Mouse (Mus musculus): ENCODE measurements around the gene Lztfl1. TPM values are rescaled to one million over a fixed set of nuclear protein-coding genes. Genes with fewer than 3 reads are reported as not detected.
"Not testable (repeated sequence)": the region's sequence is repeated elsewhere in the genome, so short reads cannot be mapped to it uniquely, and the experiment has no call there.

The Lztfl1 gene
- polyA plus RNA-seq, 1 experiment from 2014 or later: 37.6 TPM

GRCm38 (mm10) chr9:123659986-123660676, 57.4 kb downstream of the Lztfl1 start:
- not testable (repeated sequence) for H3K9me3 ChIP-seq (replicated peaks; ENCODE audit: control insufficient read depth, low read length); H3K27ac ChIP-seq (ENCODE audit: low read depth, low read length); H3K4me3 ChIP-seq (ENCODE audit: low read depth, low read length); H3K36me3 ChIP-seq (ENCODE audit: control insufficient read depth, insufficient read depth, low read length); ATAC-seq (replicated peaks; ENCODE audit: insufficient number of reproducible peaks, low FRiP score, low TSS enrichment); H3K4me2 ChIP-seq; H3K9ac ChIP-seq (ENCODE audit: low read depth, low read length); H3K4me1 ChIP-seq (ENCODE audit: control insufficient read depth, insufficient read depth, low read length); H3K27me3 ChIP-seq (ENCODE audit: control insufficient read depth, insufficient read depth, low read length)
- 82% methylated on average over 16 of the region's 18 CpGs for WGBS (ENCODE audit: insufficient replicate concordance)

- Histone ChIP-seq H3K4me2 (no peak overlapping the region), H3K4me1 (ENCODE audit: control insufficient read depth, insufficient read depth, low read length) (no peaks in the 10 kb centered on the region), H3K27me3 (ENCODE audit: control insufficient read depth, insufficient read depth, low read length) (no peaks in the 10 kb centered on the region), H3K9ac (ENCODE audit: low read depth, low read length) (no peak overlapping the region), H3K4me3 (ENCODE audit: low read depth, low read length) (no peak overlapping the region), H3K27ac (ENCODE audit: low read depth, low read length) (no peak overlapping the region), H3K36me3 (ENCODE audit: control insufficient read depth, insufficient read depth, low read length) (no peaks in the 10 kb centered on the region), H3K9me3 (replicated peaks; ENCODE audit: control insufficient read depth, low read length) (no peaks in the 10 kb centered on the region)
- ATAC-seq (replicated peaks; ENCODE audit: insufficient number of reproducible peaks, low FRiP score, low TSS enrichment): no peak
Observed at GRCm38 (mm10) chr9:123658981-123659380, 58.5 kb downstream of the Lztfl1 start.

- Histone ChIP-seq H3K9ac (ENCODE audit: low read depth, low read length) (no peak overlapping the region), H3K9me3 (replicated peaks; ENCODE audit: control insufficient read depth, low read length) (no peaks in the 10 kb centered on the region), H3K4me2 (no peak overlapping the region), H3K4me1 (ENCODE audit: control insufficient read depth, insufficient read depth, low read length) (no peaks in the 10 kb centered on the region), H3K36me3 (ENCODE audit: control insufficient read depth, insufficient read depth, low read length) (no peaks in the 10 kb centered on the region), H3K27me3 (ENCODE audit: control insufficient read depth, insufficient read depth, low read length) (no peaks in the 10 kb centered on the region), H3K4me3 (ENCODE audit: low read depth, low read length) (no peak overlapping the region), H3K27ac (ENCODE audit: low read depth, low read length) (no peak overlapping the region)
- 77% methylated on average over 3 of the region's 3 CpGs for WGBS (ENCODE audit: insufficient replicate concordance)
- ATAC-seq (replicated peaks; ENCODE audit: insufficient number of reproducible peaks, low FRiP score, low TSS enrichment): no peak
Observed at GRCm38 (mm10) chr9:123657457-123657856, 60.0 kb downstream of the Lztfl1 start.

GRCm38 (mm10) chr9:123651369-123651768, 66.1 kb downstream of the Lztfl1 start:
- Histone ChIP-seq H3K4me2 (no peak overlapping the region), H3K27me3 (ENCODE audit: control insufficient read depth, insufficient read depth, low read length) (no peaks in the 10 kb centered on the region), H3K9me3 (replicated peaks; ENCODE audit: control insufficient read depth, low read length) (no peaks in the 10 kb centered on the region), H3K36me3 (ENCODE audit: control insufficient read depth, insufficient read depth, low read length) (no peaks in the 10 kb centered on the region), H3K4me1 (ENCODE audit: control insufficient read depth, insufficient read depth, low read length) (no peaks in the 10 kb centered on the region), H3K27ac (ENCODE audit: low read depth, low read length) (no peak overlapping the region), H3K9ac (ENCODE audit: low read depth, low read length) (no peak overlapping the region), H3K4me3 (ENCODE audit: low read depth, low read length) (no peak overlapping the region)
- ATAC-seq (replicated peaks; ENCODE audit: insufficient number of reproducible peaks, low FRiP score, low TSS enrichment): no peak
- 41% methylated on average over 4 of the region's 4 CpGs for WGBS (ENCODE audit: insufficient replicate concordance)

GRCm38 (mm10) chr9:123649785-123650511, 67.5 kb downstream of the Lztfl1 start:
- H3K9ac ChIP-seq (ENCODE audit: low read depth, low read length): no peak overlapping the region
- no peaks in the 10 kb centered on the region for H3K27me3 ChIP-seq (ENCODE audit: control insufficient read depth, insufficient read depth, low read length)
- no peaks in the 10 kb centered on the region for H3K9me3 ChIP-seq (replicated peaks; ENCODE audit: control insufficient read depth, low read length)
- H3K27ac ChIP-seq (ENCODE audit: low read depth, low read length): no peak overlapping the region
- H3K4me3 ChIP-seq (ENCODE audit: low read depth, low read length): no peak overlapping the region
- 54% methylated on average over 2 of the region's 2 CpGs for WGBS (ENCODE audit: insufficient replicate concordance)
- ATAC-seq (replicated peaks; ENCODE audit: insufficient number of reproducible peaks, low FRiP score, low TSS enrichment): no peak
- H3K36me3 ChIP-seq (ENCODE audit: control insufficient read depth, insufficient read depth, low read length): no peaks in the 10 kb centered on the region
- no peak overlapping the region for H3K4me2 ChIP-seq
- H3K4me1 ChIP-seq (ENCODE audit: control insufficient read depth, insufficient read depth, low read length): no peaks in the 10 kb centered on the region

Other genes starting within 250 kb of the Lztfl1 start
- gene Limd1, start 239.0 kb downstream of the Lztfl1 start, polyA plus RNA-seq (2014; fragmentation: Nextera tagmentation; extraction: Ambion mirVana): 30.9 and 32.4 TPM in 2 replicates
- gene Sacm1l, start 187.9 kb downstream of the Lztfl1 start, polyA plus RNA-seq (2014; fragmentation: Nextera tagmentation; extraction: Ambion mirVana): 38.1 and 50.2 TPM in 2 replicates
- 0.13 and 0.20 TPM in 2 replicates for gene Slc6a20b, start 85.1 kb downstream of the Lztfl1 start, polyA plus RNA-seq (2014; fragmentation: Nextera tagmentation; extraction: Ambion mirVana)
- 0.17 and 0.21 TPM in 2 replicates for gene Ccr9, start 39.3 kb downstream of the Lztfl1 start, polyA plus RNA-seq (2014; fragmentation: Nextera tagmentation; extraction: Ambion mirVana)
- gene Slc6a20a, start 38.8 kb downstream of the Lztfl1 start, polyA plus RNA-seq (2014; fragmentation: Nextera tagmentation; extraction: Ambion mirVana): not detected in 2 replicates
- gene Cxcr6, start 88.8 kb upstream of the Lztfl1 start, polyA plus RNA-seq (2014; fragmentation: Nextera tagmentation; extraction: Ambion mirVana): 0.82 TPM in 1 of 2 replicates, not detected in the other
- 27.4 and 29.1 TPM in 2 replicates for gene Fyco1, start 134.2 kb upstream of the Lztfl1 start, polyA plus RNA-seq (2014; fragmentation: Nextera tagmentation; extraction: Ambion mirVana)
- gene Xcr1, start 144.3 kb upstream of the Lztfl1 start, polyA plus RNA-seq (2014; fragmentation: Nextera tagmentation; extraction: Ambion mirVana): not detected in 2 replicates

Measured in heart, embryonic 11.5 days (tissue).